Mouse (Mus musculus): Measurements from ENCODE around the gene Paf1.

GRCm38 (mm10) chr7:28377190-28378065 is 15.3 kb upstream of the Paf1 start:
- no peak for TF ChIP-seq GATA1 (IDR thresholded peaks at IDR 0.05; ENCODE audit: low read length)
- TF ChIP-seq TAL1 (IDR thresholded peaks at IDR 0.05; ENCODE audit: low read length), result no peak

Measured in erythroblast, embryonic 14.5 days (primary cell).